Mouse (Mus musculus) layer of hippocampus, postnatal 14 days (tissue): Measurements from ENCODE around the gene Prelid3b. TPM values are rescaled to one million over a fixed set of nuclear protein-coding genes. Genes with fewer than 3 reads are reported as not detected.

Experiments used
- DNase-seq, 2 experiments: peaks; one replicate each; pipeline ENCODE4 v3.0.0; 2021 to 2022; ENCODE audit warnings: low spot score in 2 of 2, mixed read lengths in 1 of 2
- long read RNA-seq, 2 experiments: library from polyadenylated mRNA; stranded (forward); transcript quantifications; one replicate each; pipeline ENCODE4 v2.0.0; 2021
- total RNA-seq, 2 experiments: library from RNA; stranded (reverse); gene quantifications; 2 replicates each; pipeline ENCODE4 v1.2.3; 2021

Prelid3b gene
- 10 to 100 TPM; 41.3 to 42.5 TPM for total RNA-seq
- long read RNA-seq, experiment 1, transcript Prelid3b-201 (6 exons, 1,553 nt) = major isoform, 48 of 52 reads
- long read RNA-seq, experiment 1, partial matches to known transcripts = 2 of 52 reads
- long read RNA-seq, experiment 1, other reads (novel, unspliced or antisense) = 2 of 52 reads
- long read RNA-seq, experiment 2, transcript Prelid3b-201 (6 exons, 1,553 nt) = major isoform, 87 of 95 reads
- long read RNA-seq, experiment 2, partial matches to known transcripts = 1 of 95 reads
- long read RNA-seq, experiment 2, other reads (novel, unspliced or antisense) = 5 of 95 reads

DNA sequence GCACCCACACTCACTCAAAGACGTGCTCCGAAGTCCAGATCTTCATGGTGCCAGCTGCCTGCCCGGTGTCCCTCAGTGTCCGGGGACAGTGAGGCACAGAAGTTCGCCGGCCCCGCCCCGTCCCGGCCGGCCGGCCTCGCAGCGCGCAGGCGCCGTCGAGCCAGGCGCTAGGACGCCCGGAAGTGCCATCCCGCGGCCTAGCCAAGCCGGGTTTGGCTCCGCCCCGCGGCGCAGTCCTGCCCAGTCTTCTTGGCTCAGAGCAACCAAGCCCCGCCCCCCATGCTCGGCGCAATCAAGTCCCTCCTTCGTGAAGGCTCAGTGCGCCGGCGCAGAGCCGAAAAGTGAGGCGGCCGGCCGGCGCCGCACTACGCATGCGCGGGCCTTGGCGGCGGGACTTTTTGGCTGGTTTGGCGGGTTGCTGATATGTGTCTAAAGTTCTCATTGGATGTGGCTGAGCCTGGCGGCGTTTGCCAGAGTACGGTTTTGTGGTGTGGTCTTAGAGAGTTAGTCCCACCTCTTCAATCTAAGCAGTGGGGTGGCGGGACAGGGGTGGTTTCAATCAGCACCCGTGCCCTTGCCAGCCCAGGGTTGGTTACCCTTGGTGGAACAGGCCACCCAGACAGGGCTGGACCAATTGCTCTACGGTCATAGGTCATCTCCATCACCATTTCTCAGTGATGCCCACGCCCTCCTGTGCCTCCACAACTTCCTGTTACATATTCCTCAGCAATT, at the start of gene Prelid3b:
Prelid3b (minus strand) TSS at position 264 of the 732 bp plus-strand sequence.
- DNase-seq = peak; percentile 99

DNA sequence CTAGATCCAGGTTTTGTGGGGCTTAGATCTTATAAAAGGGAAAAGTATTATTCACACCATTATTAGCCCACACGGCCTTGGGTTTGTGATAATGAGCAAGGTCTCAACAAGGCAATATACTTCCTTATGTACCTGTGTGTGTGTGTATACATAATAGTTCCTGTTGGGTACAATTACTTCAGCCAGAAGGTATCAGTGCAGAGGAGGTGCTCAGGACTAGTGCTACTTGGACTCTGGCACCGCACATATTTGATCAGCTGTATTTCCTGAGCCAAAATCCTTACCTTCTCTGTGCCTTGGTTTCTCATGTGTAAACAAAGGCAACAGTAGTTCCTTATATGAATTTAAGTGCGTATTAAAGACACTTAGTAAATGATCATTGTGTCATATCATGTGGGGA, 49.3 kb upstream of the Prelid3b start:
- DNase-seq = no peak

DNA sequence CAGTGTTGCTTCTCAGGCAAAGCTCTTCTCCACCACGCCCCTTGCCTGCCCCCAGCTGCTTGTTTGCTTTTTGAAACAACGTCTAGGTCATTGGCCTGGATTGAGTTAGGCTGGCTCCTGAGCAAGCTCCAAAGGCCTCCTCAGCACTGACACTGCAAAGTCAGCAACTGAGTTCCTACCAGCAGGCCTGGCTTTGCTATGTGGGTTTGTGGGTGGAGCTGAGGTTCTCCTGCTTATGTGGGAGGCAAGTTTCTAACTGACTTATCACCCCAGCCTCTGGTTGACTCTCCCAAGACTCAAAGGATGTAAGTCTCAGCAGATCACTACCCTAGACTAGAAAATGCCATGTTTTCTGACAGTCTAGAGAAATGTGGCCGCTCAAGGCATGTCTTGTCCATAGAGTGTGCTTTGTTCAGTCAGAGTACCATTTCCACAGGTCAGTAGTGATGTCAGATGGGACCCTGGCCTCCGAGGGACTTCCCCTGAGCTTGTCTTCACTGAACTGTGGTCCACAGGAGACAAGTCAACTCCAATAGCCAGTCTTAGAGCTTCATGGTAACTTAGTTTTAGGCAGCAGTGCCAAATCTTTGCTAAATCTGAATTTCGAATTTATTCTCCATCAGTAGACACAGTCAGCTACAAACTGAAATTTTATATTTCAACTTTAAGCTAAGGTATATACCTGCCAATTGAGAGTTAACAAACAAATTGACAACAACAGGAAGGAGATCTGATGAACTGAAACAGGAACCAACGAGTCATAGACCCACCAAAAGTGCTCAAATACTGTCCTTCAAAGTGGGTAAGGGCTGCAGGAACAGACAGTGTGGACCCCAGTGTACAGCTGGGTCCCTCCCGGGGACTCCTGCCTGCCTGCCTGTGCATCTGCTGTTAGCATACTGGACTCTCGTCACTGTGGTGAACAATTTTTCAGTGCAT, 44.5 kb upstream of the Prelid3b start:
- no peak for DNase-seq

DNA sequence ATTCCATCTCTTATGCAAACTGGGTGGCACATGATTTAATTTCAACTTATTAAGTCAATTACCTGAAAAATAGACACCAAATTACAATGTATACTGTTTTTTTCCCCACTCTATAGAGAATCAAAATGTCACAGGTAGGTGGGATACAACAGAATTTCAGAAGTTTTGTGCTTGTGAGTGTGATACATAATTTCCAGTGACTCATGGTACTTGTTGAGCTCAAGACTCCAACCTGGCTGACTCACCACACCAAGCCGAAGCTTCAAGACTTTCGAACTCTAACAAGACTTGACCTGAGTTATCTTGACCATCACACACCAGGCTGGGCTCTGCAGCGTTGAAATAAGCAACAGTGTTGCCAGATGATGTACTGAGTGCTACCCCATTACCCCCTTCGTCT, 42.0 kb upstream of the Prelid3b start:
- no peak for DNase-seq

DNA sequence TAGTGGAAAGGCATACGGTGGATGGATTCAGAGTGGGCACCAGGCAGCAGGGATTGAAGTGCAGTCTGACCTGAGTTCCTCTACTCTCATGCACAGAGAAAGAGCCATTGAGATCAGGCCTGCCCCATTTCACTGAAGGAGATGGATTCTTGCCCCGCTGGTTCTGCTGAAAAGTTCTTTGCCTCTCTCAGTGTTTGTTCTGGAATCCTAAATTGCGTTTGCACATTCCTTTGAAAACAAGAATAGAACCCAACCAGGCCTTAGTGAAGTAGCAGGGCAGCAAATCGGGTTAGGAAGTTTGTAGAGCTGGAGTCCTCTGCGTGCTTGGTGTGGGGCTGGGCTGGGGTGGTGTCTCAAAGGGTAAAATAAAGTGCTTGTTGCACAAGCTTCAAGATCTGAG, 40.9 kb upstream of the Prelid3b start:
- no peak for DNase-seq

DNA sequence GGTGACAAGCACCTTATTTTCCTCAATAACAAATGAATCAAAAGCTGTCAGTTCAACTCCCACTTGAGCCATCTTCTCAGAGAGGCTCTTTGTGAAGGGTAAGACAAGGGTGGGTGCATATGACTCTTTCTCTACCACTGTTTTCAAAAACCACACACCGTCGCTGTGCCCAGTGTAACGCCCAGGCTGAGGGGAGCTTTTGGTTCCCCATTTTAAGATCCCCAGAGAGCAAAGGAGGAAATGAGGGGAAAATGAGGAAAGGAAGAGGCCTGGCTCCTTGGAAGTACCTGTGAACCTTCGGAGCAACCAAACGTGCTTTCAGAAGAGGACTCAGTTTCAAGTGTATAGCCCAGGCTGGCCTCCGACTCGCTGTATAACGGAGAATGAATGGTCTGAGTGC, 36.9 kb upstream of the Prelid3b start:
- no peak for DNase-seq

DNA sequence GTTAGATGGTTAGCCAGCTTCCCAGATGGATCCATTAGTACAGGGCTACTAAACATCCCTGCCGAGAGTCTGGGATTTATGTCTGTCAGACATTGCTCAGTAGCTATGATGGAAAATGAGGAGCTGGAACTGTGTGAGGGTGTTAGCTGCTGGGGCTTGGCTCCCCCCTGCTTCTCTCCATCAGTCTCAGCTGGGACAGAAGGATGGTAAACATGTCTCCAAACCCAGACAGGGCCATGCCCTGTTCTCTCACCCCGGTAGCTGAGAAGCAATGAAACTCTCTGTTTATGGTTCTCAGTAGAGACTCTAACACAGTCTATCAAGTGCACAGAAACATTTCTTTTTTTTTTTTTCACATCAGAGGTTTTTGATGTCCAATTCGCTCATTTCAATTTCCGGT, 35.1 kb upstream of the Prelid3b start:
- DNase-seq = no peak

DNA sequence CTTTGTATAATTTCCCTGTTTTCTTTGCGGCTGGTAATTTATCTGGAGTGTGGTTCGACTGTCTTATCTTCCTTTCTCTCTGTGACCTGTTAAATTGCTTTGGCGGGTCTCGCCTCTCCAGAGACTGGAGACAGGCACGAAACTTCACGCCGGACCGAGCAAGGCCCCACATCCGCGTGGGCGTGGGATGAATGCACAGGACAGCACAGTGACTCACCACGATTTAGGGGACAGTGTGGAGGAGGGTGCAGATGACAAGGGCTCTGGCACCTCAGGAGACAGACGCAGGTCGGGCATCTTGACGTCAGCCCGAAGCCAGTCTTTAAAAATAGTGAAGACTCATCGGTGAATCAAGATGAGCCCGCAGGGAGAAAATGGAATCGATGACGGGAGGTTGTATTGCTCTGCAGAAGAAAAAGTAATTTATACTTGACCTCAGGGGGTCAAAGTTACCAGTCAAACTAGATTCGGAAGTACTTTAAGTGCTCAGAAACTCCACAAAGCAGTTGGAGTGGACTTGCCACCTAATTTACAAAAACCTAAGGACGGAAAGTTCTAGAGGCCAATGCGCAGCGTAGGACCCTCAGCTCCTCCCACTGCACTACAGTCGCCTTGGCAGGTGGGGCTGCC, 30.1 kb upstream of the Prelid3b start:
- no peak for DNase-seq

DNA sequence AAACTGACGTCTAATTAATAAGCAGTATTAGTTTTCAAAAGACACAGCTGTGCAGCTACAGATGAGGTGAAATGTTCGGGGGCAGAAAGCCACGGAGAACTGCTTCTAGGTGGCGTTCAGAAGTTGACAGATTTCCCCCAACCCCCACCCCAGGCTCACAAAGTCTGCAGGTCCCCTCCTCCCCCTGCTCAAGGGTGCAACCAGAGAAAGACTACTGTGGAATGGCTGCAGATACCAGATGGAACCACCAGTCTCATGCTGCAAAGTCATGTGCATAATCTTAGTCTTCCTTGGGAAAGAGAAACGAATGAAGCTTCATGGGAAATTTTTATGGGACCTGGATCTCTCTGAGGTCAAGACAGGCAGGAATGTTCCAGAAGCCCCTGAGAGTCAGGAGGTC, 29.4 kb upstream of the Prelid3b start:
- DNase-seq = no peak

DNA sequence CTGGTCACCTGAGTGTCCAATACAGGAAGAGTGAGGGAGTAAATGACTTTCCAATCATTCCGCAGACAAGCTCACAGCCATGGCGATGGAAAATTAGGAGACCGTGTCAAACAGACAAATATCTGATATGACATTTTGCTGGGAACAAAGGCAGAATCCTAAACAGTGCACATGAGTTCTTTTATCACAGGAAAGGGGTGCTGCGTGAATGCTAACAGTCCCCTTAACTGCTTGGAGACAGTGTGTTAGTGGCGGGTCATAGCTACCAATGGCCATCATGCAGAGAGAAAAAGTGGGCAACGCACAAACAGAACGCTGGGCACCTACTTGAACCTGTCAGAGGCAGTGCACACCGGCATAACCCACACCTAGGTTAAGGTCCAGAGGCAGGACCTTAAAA, 28.6 kb upstream of the Prelid3b start:
- no peak for DNase-seq

DNA sequence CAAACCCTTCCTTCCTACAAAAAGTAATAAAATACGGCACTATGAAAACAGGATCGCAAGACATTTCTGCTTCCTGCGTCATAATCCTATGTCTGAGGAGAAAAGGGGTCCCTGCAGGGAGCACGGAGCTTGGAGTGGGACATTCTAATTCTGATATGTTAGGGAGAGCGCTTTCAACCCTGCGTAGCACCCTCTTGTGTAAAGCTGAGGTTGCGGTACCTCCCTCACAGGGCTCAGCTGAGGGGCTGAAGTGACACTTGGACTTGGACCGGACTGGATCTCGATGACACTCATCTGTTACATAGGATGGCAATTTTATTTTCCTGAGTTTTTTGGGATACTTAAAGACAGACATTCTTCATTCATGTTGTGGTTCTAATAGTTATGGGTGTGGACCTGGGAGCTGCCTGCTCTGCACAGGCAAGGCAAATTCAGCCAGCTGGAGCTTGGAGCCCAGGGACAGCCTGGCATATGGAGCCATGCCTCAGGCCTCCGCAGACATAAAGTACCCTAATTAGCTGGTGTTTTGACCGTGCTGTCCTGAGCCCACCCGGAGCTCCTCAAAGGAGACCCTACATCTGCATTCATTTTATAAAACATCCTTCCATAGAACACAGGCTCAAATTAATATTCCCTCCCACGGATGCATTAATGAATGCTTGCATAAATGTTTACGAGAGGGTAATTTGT, 28.1 kb upstream of the Prelid3b start:
- peak in 1 of 2 experiments; percentile 1 for DNase-seq

DNA sequence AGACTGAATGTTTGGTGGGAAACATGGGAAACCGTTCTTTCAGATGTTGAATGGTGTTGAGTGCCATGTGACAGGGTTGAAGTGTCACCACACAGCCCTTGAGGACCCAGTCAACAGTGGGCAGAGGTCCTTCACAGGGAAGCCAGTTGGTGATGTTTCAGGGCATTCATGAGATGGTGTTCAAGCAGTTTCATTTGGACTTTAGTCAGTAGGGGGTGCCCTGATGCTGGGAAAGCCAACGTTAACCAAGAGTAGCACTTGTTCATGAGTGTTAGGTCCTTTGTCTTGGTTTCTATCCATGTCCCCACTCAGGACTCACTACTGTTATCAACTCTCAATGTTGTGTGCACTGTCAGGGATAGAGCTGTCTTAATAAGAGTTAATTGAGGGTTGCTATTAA, 20.0 kb upstream of the Prelid3b start:
- no peak for DNase-seq

DNA sequence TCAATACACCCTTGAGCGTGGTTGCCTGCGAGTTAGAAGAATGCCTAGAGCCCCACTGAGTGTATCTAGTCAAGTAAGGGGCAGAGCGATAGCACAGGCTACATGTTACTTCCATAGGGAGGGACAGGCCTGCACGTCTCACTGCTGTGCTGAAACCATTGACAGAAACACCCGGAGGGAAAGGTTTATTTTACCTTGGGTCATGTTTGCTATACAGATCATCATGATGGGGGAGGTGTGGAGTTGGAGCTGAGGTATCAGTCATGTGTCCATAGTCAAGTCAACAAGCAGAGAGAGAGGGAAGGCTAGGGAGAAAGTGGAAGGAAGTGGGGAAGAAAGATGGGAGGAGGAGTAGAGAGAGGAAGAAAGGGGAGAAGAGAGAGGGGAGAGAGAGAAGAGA, 14.1 kb upstream of the Prelid3b start:
- no peak for DNase-seq

DNA sequence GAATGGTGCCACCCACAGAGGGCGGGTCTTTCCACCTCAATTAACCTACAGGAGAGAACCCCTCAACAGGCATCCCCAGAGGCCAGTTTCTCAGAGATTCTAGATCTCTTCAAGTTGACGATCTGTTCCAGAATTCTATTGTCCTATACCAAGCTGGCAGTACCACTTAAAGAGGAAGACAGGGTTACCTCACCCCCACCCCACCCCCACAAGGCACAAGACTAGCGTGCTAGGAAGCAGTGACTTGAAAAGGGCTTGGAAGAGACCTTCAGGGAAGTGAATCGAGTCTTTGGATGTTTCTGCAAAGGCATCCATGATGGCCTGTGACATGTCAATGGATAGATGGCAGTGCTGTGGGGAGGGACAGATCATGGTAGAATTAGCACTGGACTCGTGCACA, 5.9 kb upstream of the Prelid3b start:
- DNase-seq = no peak

DNA sequence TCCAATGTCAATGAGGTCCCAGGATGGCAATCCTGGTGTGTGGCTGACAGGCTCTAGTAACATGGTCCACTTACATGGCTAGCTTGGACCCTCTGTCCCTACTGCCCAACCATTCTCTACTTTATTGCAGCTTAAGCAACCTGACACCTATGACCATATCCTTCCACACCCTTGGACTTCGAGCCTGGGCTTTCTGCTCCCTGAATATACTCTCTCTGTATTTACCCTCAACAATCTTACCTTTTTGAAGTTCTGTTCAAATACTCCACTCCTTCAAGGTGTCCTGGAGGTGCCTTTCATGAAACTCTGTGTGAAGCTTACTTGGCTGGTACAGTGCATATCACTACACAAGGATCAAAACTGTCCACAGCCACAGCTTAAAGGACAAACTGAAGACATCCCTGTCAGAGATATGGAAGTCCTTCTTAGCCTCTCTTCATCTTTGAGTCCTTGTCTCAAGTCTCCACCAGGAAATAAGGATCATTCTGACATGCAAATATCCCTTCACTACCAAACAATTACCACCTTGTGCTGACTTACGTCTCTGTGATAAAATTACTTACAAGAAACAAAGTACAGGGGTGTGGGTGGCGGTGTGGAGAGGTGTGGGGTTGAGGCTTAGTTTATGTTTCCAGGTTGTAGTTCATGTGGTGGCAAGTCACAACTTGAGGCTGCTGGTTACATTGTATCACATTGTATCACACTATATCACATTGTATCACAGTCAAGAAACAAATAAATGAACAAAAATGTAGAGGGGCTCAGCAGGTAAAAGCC, 4.8 kb upstream of the Prelid3b start:
- DNase-seq = no peak

DNA sequence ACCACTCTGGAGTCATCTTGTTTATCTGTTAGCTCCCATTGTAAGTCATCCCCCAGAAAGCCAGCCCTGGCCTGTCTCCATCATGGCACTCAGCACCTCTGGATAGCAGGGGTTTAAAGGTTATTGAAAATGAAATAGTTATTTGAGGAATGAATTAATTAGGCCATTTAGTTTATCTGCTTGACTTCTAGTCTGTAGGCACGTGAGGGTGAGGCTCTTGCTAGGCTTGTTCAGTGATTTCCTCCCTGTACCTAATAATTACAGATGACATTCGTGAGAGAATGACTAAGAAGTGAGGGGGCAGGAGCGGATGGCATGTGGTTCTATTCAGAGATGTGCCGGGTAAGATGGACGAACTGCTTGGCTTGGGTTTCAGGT, 658 bp upstream of the Prelid3b start:
- no peak for DNase-seq

DNA sequence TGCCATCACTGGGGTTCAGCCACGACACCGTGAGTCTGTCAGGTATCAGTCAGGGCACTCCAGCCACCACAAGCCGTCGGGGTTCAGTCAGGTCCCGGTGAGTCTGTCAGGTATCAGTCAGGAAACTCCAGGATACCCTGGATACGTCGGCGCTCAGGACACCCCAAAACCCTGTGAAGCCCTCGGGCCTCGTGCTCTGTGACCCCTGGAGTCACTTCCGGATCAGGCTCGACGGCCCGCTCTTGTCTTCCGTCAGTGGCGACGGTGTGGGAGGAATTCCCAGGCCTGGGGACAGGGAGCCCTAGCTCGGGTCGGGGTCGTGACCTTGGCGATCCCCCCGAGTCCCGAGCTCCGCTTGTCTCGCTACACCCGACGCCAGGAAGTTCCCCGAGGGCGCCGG, 474 bp downstream of the Prelid3b start:
- DNase-seq = no peak

DNA sequence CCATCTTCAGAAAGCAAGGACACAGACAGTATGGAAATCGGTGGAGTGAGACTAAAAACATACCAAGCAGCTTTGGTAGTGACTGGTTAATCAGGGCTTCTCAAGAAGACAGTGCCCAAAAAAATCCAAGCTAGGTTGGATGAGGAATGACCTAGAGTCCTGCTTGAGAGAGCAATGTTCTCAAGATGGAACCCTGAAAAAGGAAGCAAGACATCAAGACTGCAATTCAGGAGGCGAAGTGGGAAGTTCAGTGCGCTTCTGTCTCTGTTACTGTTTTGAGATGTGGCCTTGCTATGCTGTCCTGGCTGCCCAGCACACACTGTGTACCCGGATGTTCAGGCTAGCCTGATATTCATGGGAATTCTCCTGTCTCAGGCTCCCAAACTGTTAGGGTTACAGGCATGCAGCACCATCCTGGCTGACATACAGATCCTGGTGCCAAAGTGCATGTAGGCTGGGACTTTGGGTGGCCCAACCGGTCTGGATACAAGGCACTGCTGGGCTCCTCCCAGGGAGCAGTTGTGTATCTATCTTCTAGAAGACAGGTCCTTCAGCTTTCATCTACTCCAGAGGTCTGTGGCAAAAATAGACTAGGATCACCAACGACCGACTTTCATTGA, 2.0 kb downstream of the Prelid3b start:
- DNase-seq = no peak

DNA sequence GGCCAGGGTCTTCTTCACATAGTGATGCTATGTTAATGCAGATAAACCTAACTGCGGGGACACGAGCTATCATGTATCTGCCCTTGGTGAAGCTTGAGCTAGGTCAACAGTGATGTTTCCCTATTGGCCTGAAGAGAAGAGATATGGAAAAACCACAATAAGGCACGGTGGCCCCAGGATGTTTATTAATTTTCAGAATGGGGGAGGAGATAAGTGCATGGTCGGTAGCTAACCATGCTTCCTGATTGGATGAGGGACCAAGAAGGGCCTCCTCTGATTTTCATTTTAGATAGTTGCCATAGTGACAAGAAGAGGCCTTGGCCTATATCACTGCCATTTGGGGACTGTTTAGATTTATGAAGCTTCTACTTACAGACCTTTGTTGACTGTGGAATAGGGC, 2.5 kb downstream of the Prelid3b start:
- no peak for DNase-seq
